Mouse (Mus musculus) limb, embryonic 12.5 days (tissue): ENCODE results near the gene Nckap5l. TPM values are rescaled to one million over a fixed set of nuclear protein-coding genes. Genes with fewer than 3 reads are reported as not detected.

Experiments used
- ATAC-seq: fragments of 200-750 bp; cut with Nextera tagmentation; 2 replicates; pipeline ENCODE4 v1.8.0; 2017; ENCODE audit warnings: low read depth, moderate TSS enrichment; ENCODE audit not compliant: insufficient number of reproducible peaks, insufficient read depth, low FRiP score, low TSS enrichment
- H3K27ac ChIP-seq: fragments of 300-500 bp; sonication (generic); 2 replicates; pipeline ENCODE4 v1.5.1; 2016; ENCODE audit warnings: mild to moderate bottlenecking, moderate library complexity
- H3K27me3 ChIP-seq: fragments of 300-500 bp; sonication (generic); 2 replicates; pipeline ENCODE4 v1.6.1; 2016; ENCODE audit warnings: mild to moderate bottlenecking, moderate library complexity
- H3K36me3 ChIP-seq: fragments of 300-500 bp; sonication (generic); 2 replicates; pipeline ENCODE4 v1.6.1; 2016; ENCODE audit warnings: mild to moderate bottlenecking, moderate library complexity
- H3K4me1 ChIP-seq: fragments of 300-500 bp; sonication (generic); replicated peaks from 2 replicates; pipeline ENCODE4 v1.6.1; 2016
- H3K4me2 ChIP-seq: fragments of 300-500 bp; sonication (generic); 2 replicates; pipeline ENCODE4 v1.6.1; 2016; ENCODE audit warnings: mild to moderate bottlenecking, moderate library complexity
- H3K4me3 ChIP-seq: fragments of 300-500 bp; sonication (generic); replicated peaks from 2 replicates; pipeline ENCODE4 v1.5.1; 2016; ENCODE audit warnings: mild to moderate bottlenecking
- H3K9ac ChIP-seq: fragments of 300-500 bp; sonication (generic); replicated peaks from 2 replicates; pipeline ENCODE4 v1.6.1; 2016; ENCODE audit warnings: mild to moderate bottlenecking, moderate library complexity
- H3K9me3 ChIP-seq: fragments of 300-500 bp; sonication (generic); 2 replicates; pipeline ENCODE4 v1.6.1; 2016; ENCODE audit warnings: mild to moderate bottlenecking, moderate library complexity
- WGBS: fragments of 180-500 bp; shearing (Covaris S2); methylation state at CpG from one replicate; pipeline ENCODE4 v1.1.7; 2016; 5-methylcytosine and 5-hydroxymethylcytosine counted together
- polyA plus RNA-seq: library from polyadenylated mRNA; unstranded; fragments of >200 nt; fragmentation: Nextera tagmentation; extraction: Ambion mirVana; gene quantifications from 2 replicates; pipeline ENCODE4 v1.2.1, GENCODE M21; 2016

Nckap5l gene
- polyA plus RNA-seq, 1 experiment from 2014 or later, result 13.6 TPM

DNA sequence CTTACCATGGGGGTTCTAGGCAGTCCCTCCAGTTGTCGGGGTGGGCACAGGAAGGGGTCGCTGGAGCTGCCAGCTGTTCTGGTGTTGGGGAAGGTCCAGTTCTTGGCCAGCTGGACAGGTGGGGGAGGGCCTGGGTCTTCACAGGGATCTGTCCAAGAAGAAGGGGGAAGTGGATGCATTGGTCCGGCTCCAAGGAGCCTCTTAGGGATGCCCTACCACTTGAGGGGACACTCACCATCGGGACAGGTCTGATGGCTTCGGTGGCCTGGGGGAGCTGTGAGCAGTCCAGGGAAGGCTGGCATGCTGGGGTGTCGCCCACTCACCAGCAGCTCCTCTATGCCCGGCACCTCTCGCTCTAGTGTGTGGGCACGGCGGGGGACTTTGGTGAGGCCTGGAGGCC, 34.4 kb downstream of the Nckap5l start:
- Histone ChIP-seq H3K27ac (peak overlapping the region; percentile 37; the same call in 1 of the 2 replicates), H3K4me3 (no peak overlapping the region)

DNA sequence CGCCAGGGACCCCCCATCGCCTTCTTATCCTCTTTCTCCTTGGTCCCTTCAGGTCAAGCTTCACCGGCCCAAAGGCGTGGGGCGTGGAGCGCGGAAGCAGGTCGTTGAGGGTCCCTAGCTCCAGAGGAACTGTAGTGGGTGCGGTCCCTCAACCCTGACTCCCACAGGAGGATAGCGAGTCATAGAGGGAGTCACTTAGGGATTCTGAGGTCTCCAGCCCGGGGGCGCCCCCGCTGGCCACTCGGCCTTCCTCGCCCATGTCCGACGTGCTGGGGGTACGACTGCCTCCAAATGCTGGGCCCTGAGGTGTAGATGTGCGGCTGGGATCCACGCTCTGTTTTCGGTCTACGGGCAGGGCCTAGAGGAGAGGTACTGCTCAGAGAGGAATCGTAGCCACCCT, 35.0 kb downstream of the Nckap5l start:
- peaks cover 65% of the 10 kb centered on the region for H3K36me3 ChIP-seq
- H3K9ac ChIP-seq, result 0 out of 2 replicates have a peak overlapping the region, but pooled peaks have one; percentile 5
- 93% methylated on average over 23 of the region's 23 CpGs for WGBS
- no peaks in the 10 kb centered on the region for H3K9me3 ChIP-seq
- no peak for ATAC-seq
- H3K27me3 ChIP-seq, result no peaks in the 10 kb centered on the region
- H3K4me2 ChIP-seq, result no peak overlapping the region
- H3K4me1 ChIP-seq, result peaks cover 34% of the 10 kb centered on the region
- H3K4me3 ChIP-seq, result no peak overlapping the region
- H3K27ac ChIP-seq, result peak overlapping the region; percentile 95; the same call in 1 of the 2 replicates

More for the DNA sequence above, 34.4 kb downstream of the Nckap5l start:
- H3K4me2 ChIP-seq, result no peak overlapping the region
- H3K9me3 ChIP-seq, result no peaks in the 10 kb centered on the region
- no peak for ATAC-seq
- peaks cover 71% of the 10 kb centered on the region for H3K36me3 ChIP-seq
- H3K4me1 ChIP-seq, result peaks cover 28% of the 10 kb centered on the region
- WGBS, result 91% methylated on average over 10 of the region's 10 CpGs
- no peaks in the 10 kb centered on the region for H3K27me3 ChIP-seq
- no peak overlapping the region for H3K9ac ChIP-seq

GRCm38 (mm10) chr15:99421676-99422075, 35.9 kb downstream of the Nckap5l start:
- peaks cover 38% of the 10 kb centered on the region for H3K4me1 ChIP-seq
- peaks cover 56% of the 10 kb centered on the region for H3K36me3 ChIP-seq
- WGBS, result 88% methylated on average over 8 of the region's 8 CpGs
- no peaks in the 10 kb centered on the region for H3K27me3 ChIP-seq
- peak overlapping the region; percentile 95 for H3K27ac ChIP-seq
- ATAC-seq, result no peak
- no peaks in the 10 kb centered on the region for H3K9me3 ChIP-seq
- H3K4me3 ChIP-seq, result no peak overlapping the region
- no peak overlapping the region for H3K4me2 ChIP-seq
- no peak overlapping the region for H3K9ac ChIP-seq

- Histone ChIP-seq H3K36me3 (peaks cover 51% of the 10 kb centered on the region), H3K27me3 (no peaks in the 10 kb centered on the region), H3K9me3 (no peaks in the 10 kb centered on the region), H3K9ac (no peak overlapping the region), H3K4me1 (peaks cover 41% of the 10 kb centered on the region), H3K4me2 (peak overlapping the region; percentile 42), H3K4me3 (0 out of 2 replicates have a peak overlapping the region, but pooled peaks have one; percentile 6), H3K27ac (peak overlapping the region; percentile 95)
- peak; percentile 1 for ATAC-seq
- 61% methylated on average over 9 of the region's 9 CpGs for WGBS
These were observed 36.4 kb downstream of the Nckap5l start for GRCm38 (mm10) chr15:99421152-99421551.

- Histone ChIP-seq H3K4me3 (0 out of 2 replicates have a peak overlapping the region, but pooled peaks have one; percentile 6), H3K27me3 (no peaks in the 10 kb centered on the region), H3K4me1 (peaks cover 42% of the 10 kb centered on the region), H3K9ac (no peak overlapping the region), H3K9me3 (no peaks in the 10 kb centered on the region), H3K27ac (peak overlapping the region; percentile 95), H3K36me3 (peaks cover 45% of the 10 kb centered on the region), H3K4me2 (peak overlapping the region; percentile 42)
- WGBS, result 3% methylated on average over 12 of the region's 12 CpGs
- peak; percentile 81 for ATAC-seq
These were observed 37.0 kb downstream of the Nckap5l start for GRCm38 (mm10) chr15:99420521-99421014.

GRCm38 (mm10) chr15:99420101-99420500, 37.4 kb downstream of the Nckap5l start:
- H3K4me3 ChIP-seq, result no peak overlapping the region
- no peaks in the 10 kb centered on the region for H3K27me3 ChIP-seq
- H3K4me1 ChIP-seq, result peaks cover 42% of the 10 kb centered on the region
- peaks cover 40% of the 10 kb centered on the region for H3K36me3 ChIP-seq
- peak overlapping the region; percentile 42 for H3K4me2 ChIP-seq
- no peak overlapping the region for H3K9ac ChIP-seq
- ATAC-seq, result no peak
- H3K27ac ChIP-seq, result peak overlapping the region; percentile 95
- no peaks in the 10 kb centered on the region for H3K9me3 ChIP-seq
- 27% methylated on average over 5 of the region's 5 CpGs for WGBS

- Histone ChIP-seq H3K4me2 (no peak overlapping the region), H3K27ac (peak overlapping the region; percentile 42; the same call in 1 of the 2 replicates), H3K27me3 (no peaks in the 10 kb centered on the region), H3K4me3 (no peak overlapping the region), H3K9me3 (no peaks in the 10 kb centered on the region), H3K36me3 (peaks cover 17% of the 10 kb centered on the region), H3K4me1 (peaks cover 42% of the 10 kb centered on the region), H3K9ac (0 out of 2 replicates have a peak overlapping the region, but pooled peaks have one; percentile 5)
- WGBS, result 31% methylated on average over 17 of the region's 17 CpGs
- ATAC-seq, result no peak
These were observed 39.8 kb downstream of the Nckap5l start for GRCm38 (mm10) chr15:99417692-99418271.

DNA sequence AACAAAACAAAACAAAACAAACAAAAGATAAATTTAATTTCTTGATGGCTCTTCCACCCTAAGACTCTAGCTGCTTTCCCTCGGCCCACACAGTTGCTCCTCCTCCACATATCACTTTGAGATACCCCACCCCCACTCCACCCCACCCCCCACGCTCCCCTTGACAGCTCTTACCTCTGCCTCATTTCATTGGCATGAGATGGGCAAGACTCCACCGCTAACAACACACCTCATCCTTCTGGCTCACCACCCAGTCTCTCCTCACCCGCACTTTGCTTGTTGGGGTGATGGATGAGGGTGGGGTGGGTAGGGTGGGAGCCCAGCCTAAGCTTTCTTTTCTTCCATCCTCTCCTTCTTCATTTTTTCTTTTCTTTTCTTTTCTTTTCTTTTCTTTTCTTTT, 40.6 kb downstream of the Nckap5l start:
- Histone ChIP-seq H3K36me3 (peaks cover 9% of the 10 kb centered on the region; the same call in 1 of the 2 replicates), H3K4me2 (no peak overlapping the region), H3K27me3 (no peaks in the 10 kb centered on the region), H3K9me3 (no peaks in the 10 kb centered on the region), H3K4me1 (peaks cover 37% of the 10 kb centered on the region), H3K27ac (no peak overlapping the region), H3K9ac (no peak overlapping the region), H3K4me3 (no peak overlapping the region)
- WGBS, result 38% methylated on average over 4 of the region's 4 CpGs
- ATAC-seq, result no peak

DNA sequence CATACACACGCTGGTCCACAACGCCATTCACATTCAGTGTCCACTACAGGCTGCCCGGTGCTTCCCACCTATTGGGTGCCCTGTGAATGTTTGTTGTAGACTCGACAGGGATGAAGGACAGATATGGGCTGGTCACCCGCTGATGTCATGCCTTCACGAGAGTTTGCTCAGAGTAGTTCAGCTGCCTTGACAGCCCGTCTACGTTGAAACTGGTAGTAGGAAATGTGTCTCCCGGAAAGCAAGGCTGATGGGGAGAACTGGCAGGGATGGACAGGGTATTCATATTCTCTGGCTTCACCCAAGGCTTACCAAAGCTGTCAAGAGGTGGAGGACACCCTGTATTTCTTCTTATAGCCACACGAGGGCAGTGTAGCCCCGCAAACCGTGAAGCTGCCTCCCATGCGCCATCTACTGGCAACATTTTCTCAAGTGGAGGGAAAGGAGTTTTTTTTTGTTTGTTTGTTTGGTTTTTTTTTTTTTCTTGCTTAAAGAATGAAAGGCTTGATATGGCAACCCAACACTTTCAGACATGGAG, 41.1 kb downstream of the Nckap5l start:
- H3K9ac ChIP-seq, result no peak overlapping the region
- peaks cover 4% of the 10 kb centered on the region; the same call in 1 of the 2 replicates for H3K36me3 ChIP-seq
- no peaks in the 10 kb centered on the region for H3K9me3 ChIP-seq
- no peak overlapping the region for H3K4me2 ChIP-seq
- no peak overlapping the region for H3K4me3 ChIP-seq
- H3K27ac ChIP-seq, result no peak overlapping the region
- peaks cover 33% of the 10 kb centered on the region for H3K4me1 ChIP-seq
- 20% methylated on average over 13 of the region's 13 CpGs for WGBS
- no peaks in the 10 kb centered on the region for H3K27me3 ChIP-seq
- ATAC-seq, result no peak

DNA sequence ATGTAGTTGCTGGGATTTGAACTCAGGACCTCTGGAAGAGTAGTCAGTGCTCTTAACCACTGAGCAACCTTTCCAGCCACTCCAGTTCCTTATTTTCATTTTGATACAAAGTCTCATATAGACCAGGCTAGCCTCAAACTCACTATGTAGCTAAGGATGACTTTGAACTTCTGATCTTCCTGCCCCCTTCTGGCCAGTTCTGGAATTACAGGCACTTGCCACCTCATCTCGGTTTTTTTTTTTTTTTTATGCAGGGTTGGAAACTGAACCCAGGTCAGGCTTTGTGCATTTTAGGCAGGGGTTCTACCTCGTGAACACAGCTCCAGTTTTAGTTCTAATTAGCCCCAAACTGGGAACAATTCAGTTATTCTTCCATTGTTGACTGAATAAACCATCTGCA, 41.8 kb downstream of the Nckap5l start:
- H3K4me1 ChIP-seq, result peaks cover 27% of the 10 kb centered on the region
- H3K4me2 ChIP-seq, result no peak overlapping the region
- WGBS, result 32% methylated on average over 2 of the region's 2 CpGs
- H3K36me3 ChIP-seq, result no peaks in the 10 kb centered on the region
- H3K9ac ChIP-seq, result no peak overlapping the region
- H3K27ac ChIP-seq, result no peak overlapping the region
- no peak overlapping the region for H3K4me3 ChIP-seq
- H3K9me3 ChIP-seq, result no peaks in the 10 kb centered on the region
- no peaks in the 10 kb centered on the region for H3K27me3 ChIP-seq
- ATAC-seq, result no peak

- no peak for ATAC-seq
- Histone ChIP-seq H3K27me3 (no peaks in the 10 kb centered on the region), H3K4me2 (0 out of 2 replicates have a peak overlapping the region, but pooled peaks have one; percentile 1), H3K36me3 (peaks cover 40% of the 10 kb centered on the region), H3K4me1 (peaks cover 4% of the 10 kb centered on the region; the same call in 1 of the 2 replicates), H3K27ac (no peak overlapping the region), H3K9ac (no peak overlapping the region; the same call in 1 of the 2 replicates), H3K9me3 (no peaks in the 10 kb centered on the region), H3K4me3 (no peak overlapping the region)
- WGBS, result 62% methylated on average over 14 of the region's 14 CpGs
These were observed 45.8 kb downstream of the Nckap5l start for GRCm38 (mm10) chr15:99411747-99412146.
